Mouse (Mus musculus) lung, adult 2 months (tissue): ENCODE results near the gene Ptger1.

ENCODE experiments used
- CTCF ChIP-seq: fragments of 200-500 bp; IDR thresholded peaks from 2 replicates; pipeline ENCODE4 v1.5.1; 2011; ENCODE audit warnings: mild to moderate bottlenecking, low read length, control low read depth; ENCODE audit not compliant: insufficient read depth
- POLR2A ChIP-seq: fragments of 200-500 bp; IDR thresholded peaks from 2 replicates; pipeline ENCODE4 v1.6.1; 2011; ENCODE audit warnings: low read depth, mild to moderate bottlenecking, control low read depth, low read length, borderline replicate concordance; ENCODE audit errors: extremely low read depth

GRCm38 (mm10) chr8:83714676-83715030 lies 48.2 kb downstream of the Ptger1 start:
- TF ChIP-seq CTCF (no peak), POLR2A (no peak)
